Mouse (Mus musculus): ENCODE data around the gene Mipep. TPM values are rescaled to one million over a fixed set of nuclear protein-coding genes. Genes with fewer than 3 reads are reported as not detected.

Gene Mipep
- polyA plus RNA-seq, 1 experiment = 3.2 TPM

GRCm38 (mm10) chr14:60773476-60773875, 10.9 kb upstream of the Mipep start:
- WGBS = 90% methylated on average over 2 of the region's 2 CpGs
- no peaks in the 10 kb centered on the region for H3K36me3 ChIP-seq (ENCODE audit: control insufficient read depth, insufficient read depth, low read length)
- no peak for DNase-seq (ENCODE audit: low read depth in 1 of 2, low spot score in 2 of 2)

GRCm38 (mm10) chr14:60776521-60776920, 7.9 kb upstream of the Mipep start:
- Histone ChIP-seq H3K27ac (ENCODE audit: insufficient read depth, low read length) (no peak overlapping the region), H3K4me3 (ENCODE audit: extremely low read depth, insufficient read depth, insufficient read length) (no peak overlapping the region), H3K27me3 (ENCODE audit: control insufficient read depth, insufficient read depth, low read length) (no peaks in the 10 kb centered on the region), H3K4me1 (ENCODE audit: control insufficient read depth, insufficient read depth, insufficient read length) (no peaks in the 10 kb centered on the region), H3K36me3 (ENCODE audit: control insufficient read depth, insufficient read depth, low read length) (no peaks in the 10 kb centered on the region)
- TF ChIP-seq POLR2A (IDR thresholded peaks at IDR 0.05; ENCODE audit: low read depth, low read length) (no peak), CTCF (IDR thresholded peaks at IDR 0.05; ENCODE audit: extremely low read depth, insufficient read depth, insufficient read length, insufficient replicate concordance) (no peak)
- DNase-seq (ENCODE audit: low read depth in 1 of 2, low spot score in 2 of 2) = no peak
- 87% methylated on average over 8 of the region's 8 CpGs for WGBS

More at GRCm38 (mm10) chr14:60773476-60773875, 10.9 kb upstream of the Mipep start:
- Histone ChIP-seq H3K27me3 (ENCODE audit: control insufficient read depth, insufficient read depth, low read length) (no peaks in the 10 kb centered on the region), H3K4me1 (ENCODE audit: control insufficient read depth, insufficient read depth, insufficient read length) (no peaks in the 10 kb centered on the region), H3K27ac (ENCODE audit: insufficient read depth, low read length) (no peak overlapping the region), H3K4me3 (ENCODE audit: extremely low read depth, insufficient read depth, insufficient read length) (no peak overlapping the region)
- TF ChIP-seq CTCF (IDR thresholded peaks at IDR 0.05; ENCODE audit: extremely low read depth, insufficient read depth, insufficient read length, insufficient replicate concordance) (no peak), POLR2A (IDR thresholded peaks at IDR 0.05; ENCODE audit: low read depth, low read length) (no peak)

- no peak overlapping the region for H3K4me3 ChIP-seq (ENCODE audit: extremely low read depth, insufficient read depth, insufficient read length)
- TF ChIP-seq POLR2A (IDR thresholded peaks at IDR 0.05; ENCODE audit: low read depth, low read length) (no peak), CTCF (IDR thresholded peaks at IDR 0.05; ENCODE audit: extremely low read depth, insufficient read depth, insufficient read length, insufficient replicate concordance) (no peak)
- H3K36me3 ChIP-seq (ENCODE audit: control insufficient read depth, insufficient read depth, low read length) = no peaks in the 10 kb centered on the region
- H3K27me3 ChIP-seq (ENCODE audit: control insufficient read depth, insufficient read depth, low read length) = no peaks in the 10 kb centered on the region
- H3K27ac ChIP-seq (ENCODE audit: insufficient read depth, low read length) = no peak overlapping the region
- H3K4me1 ChIP-seq (ENCODE audit: control insufficient read depth, insufficient read depth, insufficient read length) = no peaks in the 10 kb centered on the region
- WGBS = 73% methylated on average over 5 of the region's 5 CpGs
- no peak for DNase-seq (ENCODE audit: low read depth in 1 of 2, low spot score in 2 of 2)
These were observed 6.9 kb upstream of the Mipep start for GRCm38 (mm10) chr14:60777485-60777919.

DNA sequence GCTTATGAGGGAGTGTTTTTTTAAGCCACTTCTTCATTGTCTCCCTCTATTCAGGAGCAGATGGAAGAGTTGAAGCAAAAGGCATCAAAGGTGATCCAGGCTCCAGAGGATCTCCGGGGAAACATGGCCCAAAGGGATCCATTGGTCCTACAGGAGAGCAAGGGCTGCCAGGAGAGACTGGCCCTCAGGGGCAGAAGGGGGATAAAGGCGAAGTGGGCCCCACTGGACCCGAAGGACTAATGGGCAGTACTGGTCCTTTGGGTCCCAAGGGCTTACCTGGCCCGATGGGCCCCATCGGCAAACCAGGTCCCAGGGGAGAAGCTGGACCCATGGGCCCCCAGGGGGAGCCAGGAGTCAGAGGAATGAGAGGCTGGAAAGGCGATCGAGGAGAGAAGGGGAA, 5.2 kb upstream of the Mipep start:
- 96% methylated on average over 7 of the region's 7 CpGs for WGBS

DNA sequence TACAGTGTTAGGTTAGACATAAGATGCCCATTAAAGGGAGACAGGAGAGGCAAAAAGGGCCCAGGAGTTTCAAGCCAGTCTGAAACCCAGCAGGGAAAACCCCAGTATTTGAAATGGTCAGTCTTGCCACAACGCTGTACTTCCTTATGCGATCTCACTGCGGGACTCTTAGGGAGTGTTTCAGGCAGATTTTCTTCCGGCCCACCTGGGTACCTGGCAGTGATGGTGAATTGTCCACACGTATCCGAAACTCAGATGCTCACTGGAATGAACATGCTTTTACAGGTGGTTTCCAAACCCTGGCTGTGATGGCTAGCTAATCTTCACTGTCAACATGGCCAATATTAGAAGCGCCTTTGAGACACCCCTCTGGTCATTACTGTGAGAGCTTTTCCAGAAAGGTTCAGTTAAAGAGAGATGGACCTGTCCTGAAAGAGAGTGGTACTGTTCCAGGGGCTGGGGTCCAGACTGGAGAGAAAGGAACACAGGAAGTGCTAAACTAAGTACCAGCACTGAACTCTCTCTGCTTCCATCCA, 2.2 kb upstream of the Mipep start:
- TF ChIP-seq CTCF (IDR thresholded peaks at IDR 0.05; ENCODE audit: extremely low read depth, insufficient read depth, insufficient read length, insufficient replicate concordance) = no peak
- no peak for TF ChIP-seq POLR2A (IDR thresholded peaks at IDR 0.05; ENCODE audit: low read depth, low read length)
- no peak overlapping the region for H3K27ac ChIP-seq (ENCODE audit: insufficient read depth, low read length)
- no peak overlapping the region for H3K4me3 ChIP-seq (ENCODE audit: extremely low read depth, insufficient read depth, insufficient read length)
- H3K27me3 ChIP-seq (ENCODE audit: control insufficient read depth, insufficient read depth, low read length) = no peaks in the 10 kb centered on the region
- DNase-seq (ENCODE audit: low read depth in 1 of 2, low spot score in 2 of 2) = no peak
- 44% methylated on average over 7 of the region's 7 CpGs for WGBS
- no peaks in the 10 kb centered on the region for H3K36me3 ChIP-seq (ENCODE audit: control insufficient read depth, insufficient read depth, low read length)
- H3K4me1 ChIP-seq (ENCODE audit: control insufficient read depth, insufficient read depth, insufficient read length) = no peaks in the 10 kb centered on the region

More for the DNA sequence above, 5.2 kb upstream of the Mipep start:
- no peak for DNase-seq (ENCODE audit: low read depth in 1 of 2, low spot score in 2 of 2)
- Histone ChIP-seq H3K4me1 (ENCODE audit: control insufficient read depth, insufficient read depth, insufficient read length) (no peaks in the 10 kb centered on the region), H3K27me3 (ENCODE audit: control insufficient read depth, insufficient read depth, low read length) (no peaks in the 10 kb centered on the region), H3K36me3 (ENCODE audit: control insufficient read depth, insufficient read depth, low read length) (no peaks in the 10 kb centered on the region), H3K27ac (ENCODE audit: insufficient read depth, low read length) (no peak overlapping the region), H3K4me3 (ENCODE audit: extremely low read depth, insufficient read depth, insufficient read length) (no peak overlapping the region)
- TF ChIP-seq CTCF (IDR thresholded peaks at IDR 0.05; ENCODE audit: extremely low read depth, insufficient read depth, insufficient read length, insufficient replicate concordance) = no peak
- no peak for TF ChIP-seq POLR2A (IDR thresholded peaks at IDR 0.05; ENCODE audit: low read depth, low read length)

GRCm38 (mm10) chr14:60783196-60783595, 1.2 kb upstream of the Mipep start:
- Histone ChIP-seq H3K36me3 (ENCODE audit: control insufficient read depth, insufficient read depth, low read length) (0 out of 2 replicates have a peak, but pooled peaks cover 1% of the 10 kb centered on the region), H3K27ac (ENCODE audit: insufficient read depth, low read length) (no peak overlapping the region), H3K4me1 (ENCODE audit: control insufficient read depth, insufficient read depth, insufficient read length) (no peaks in the 10 kb centered on the region), H3K4me3 (ENCODE audit: extremely low read depth, insufficient read depth, insufficient read length) (no peak overlapping the region), H3K27me3 (ENCODE audit: control insufficient read depth, insufficient read depth, low read length) (no peaks in the 10 kb centered on the region)
- DNase-seq (ENCODE audit: low read depth in 1 of 2, low spot score in 2 of 2) = no peak
- 28% methylated on average over 8 of the region's 8 CpGs for WGBS
- TF ChIP-seq POLR2A (IDR thresholded peaks at IDR 0.05; ENCODE audit: low read depth, low read length) (no peak), CTCF (IDR thresholded peaks at IDR 0.05; ENCODE audit: extremely low read depth, insufficient read depth, insufficient read length, insufficient replicate concordance) (no peak)

DNA sequence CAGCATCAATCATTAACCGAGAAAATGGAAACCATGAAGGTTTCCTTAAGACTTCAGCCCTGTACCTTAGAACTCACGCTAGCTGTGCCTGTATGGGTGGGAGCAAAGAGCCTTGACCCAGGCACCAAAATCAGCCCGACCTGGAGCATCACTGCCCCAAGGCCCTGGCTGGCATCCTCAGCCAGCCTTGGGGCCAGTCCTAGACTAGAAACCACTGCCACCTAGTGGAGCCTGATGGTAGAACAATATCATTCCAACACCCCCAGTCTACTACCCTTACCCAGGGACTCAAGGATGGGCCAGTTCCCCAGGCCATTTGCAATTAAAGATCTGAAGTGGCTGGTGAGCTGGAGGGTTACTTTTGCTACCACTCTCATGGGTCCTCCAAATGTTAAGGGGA, 5.7 kb downstream of the Mipep start:
- Histone ChIP-seq H3K4me1 (ENCODE audit: control insufficient read depth, insufficient read depth, insufficient read length) (no peaks in the 10 kb centered on the region), H3K4me3 (ENCODE audit: extremely low read depth, insufficient read depth, insufficient read length) (no peak overlapping the region), H3K36me3 (ENCODE audit: control insufficient read depth, insufficient read depth, low read length) (peaks cover 2% of the 10 kb centered on the region; the same call in 1 of the 2 replicates), H3K27ac (ENCODE audit: insufficient read depth, low read length) (no peak overlapping the region), H3K27me3 (ENCODE audit: control insufficient read depth, insufficient read depth, low read length) (no peaks in the 10 kb centered on the region)
- peak in 1 of 2 experiments; percentile 55 for DNase-seq (ENCODE audit: low read depth in 1 of 2, low spot score in 2 of 2)
- 53% methylated on average over 3 of the region's 3 CpGs for WGBS
- TF ChIP-seq CTCF (IDR thresholded peaks at IDR 0.05; ENCODE audit: extremely low read depth, insufficient read depth, insufficient read length, insufficient replicate concordance) = peak; percentile 38; the same call in 1 of the 2 replicates
- no peak for TF ChIP-seq POLR2A (IDR thresholded peaks at IDR 0.05; ENCODE audit: low read depth, low read length)
